Mouse (Mus musculus) MEL (cell line): ENCODE data around the gene Kdm5a. TPM values are rescaled to one million over a fixed set of nuclear protein-coding genes. Genes with fewer than 3 reads are reported as not detected.

Experiments used
- DNase-seq: peaks from one replicate; pipeline ENCODE4 v3.0.0; 2011; ENCODE audit warnings: low read depth, low spot score
- H3K27ac ChIP-seq: 2 replicates; pipeline ENCODE4 v1.5.1; 2012; ENCODE audit warnings: low read depth, mild to moderate bottlenecking, control low read depth, low read length, moderate library complexity; ENCODE audit not compliant: control insufficient read depth
- H3K27me3 ChIP-seq, 2 experiments: fragments of 150-350 bp in 1 of 2; sonication (generic) in 1 of 2; 2 replicates each; pipeline ENCODE4 v1.6.1; 2012; ENCODE audit warnings: low read length in 2 of 2, mild to moderate bottlenecking in 2 of 2, improper control_type of control experiment in 1 of 2, moderate library complexity in 1 of 2; ENCODE audit not compliant: insufficient read depth in 2 of 2, control insufficient read depth in 1 of 2
- H3K36me3 ChIP-seq, 2 experiments: 2 replicates each; pipeline ENCODE4 v1.6.1; 2012 to 2014; ENCODE audit warnings: low read length in 2 of 2, improper control_type of control experiment in 1 of 2, inconsistent platforms in 1 of 2, mild to moderate bottlenecking in 1 of 2; ENCODE audit not compliant: insufficient read depth in 2 of 2, control insufficient read depth in 1 of 2
- H3K4me1 ChIP-seq, 2 experiments: fragments of 150-350 bp in 1 of 2; sonication (generic) in 1 of 2; 2 replicates each; pipeline ENCODE4 v1.6.1; 2012; ENCODE audit warnings: low read length in 2 of 2, improper control_type of control experiment in 1 of 2, mild to moderate bottlenecking in 1 of 2; ENCODE audit not compliant: insufficient read depth in 2 of 2, control insufficient read depth in 1 of 2
- H3K4me3 ChIP-seq, 2 experiments: fragments of 150-350 bp in 1 of 2; sonication (generic) in 1 of 2; 2 replicates each; pipeline ENCODE4 v1.5.1; 2012; ENCODE audit warnings: low read depth in 2 of 2, low read length in 2 of 2, mild to moderate bottlenecking in 2 of 2, moderate library complexity in 2 of 2, control low read depth in 1 of 2, improper control_type of control experiment in 1 of 2; ENCODE audit not compliant: control insufficient read depth in 1 of 2, insufficient read depth in 1 of 2
- H3K79me2 ChIP-seq: 2 replicates; pipeline ENCODE4 v1.6.1; 2012; ENCODE audit warnings: mild to moderate bottlenecking, low read length, moderate library complexity; ENCODE audit not compliant: control insufficient read depth, poor library complexity, insufficient read depth
- H3K9ac ChIP-seq: 2 replicates; pipeline ENCODE4 v1.6.1; 2012; ENCODE audit warnings: low read depth, mild to moderate bottlenecking, control low read depth, low read length, moderate library complexity; ENCODE audit not compliant: control insufficient read depth, poor library complexity, severe bottlenecking
- H3K9me3 ChIP-seq: fragments of 150-350 bp; sonication (generic); replicated peaks from 2 replicates; pipeline ENCODE4 v1.6.1; 2012; ENCODE audit warnings: mild to moderate bottlenecking, low read length, improper control_type of control experiment, moderate library complexity; ENCODE audit not compliant: insufficient read depth
- CHD1 ChIP-seq: IDR thresholded peaks from 2 replicates; pipeline ENCODE4 v1.6.1; 2012; ENCODE audit warnings: low read depth, mild to moderate bottlenecking, inconsistent platforms, low read length, improper control_type of control experiment
- CTCF ChIP-seq, 3 experiments: IDR thresholded peaks in 2 of 3; conservative IDR thresholded peaks in 1 of 3; 2 replicates each; pipeline ENCODE4 v1.5.1; 2011 to 2012; ENCODE audit warnings: low read length in 3 of 3, low read depth in 2 of 3, mild to moderate bottlenecking in 2 of 3, improper control_type of control experiment in 1 of 3, inconsistent platforms in 1 of 3, mixed read lengths in 1 of 3, moderate library complexity in 1 of 3; ENCODE audit not compliant: control insufficient read depth in 1 of 3, insufficient read depth in 1 of 3, poor library complexity in 1 of 3, severe bottlenecking in 1 of 3
- ELF1 ChIP-seq: IDR thresholded peaks from 2 replicates; pipeline ENCODE4 v1.6.1; 2014; ENCODE audit warnings: low read depth, mild to moderate bottlenecking, inconsistent platforms, low read length, improper control_type of control experiment, moderate library complexity
- EP300 ChIP-seq, 2 experiments: IDR thresholded peaks; 2 replicates each; pipeline ENCODE4 v1.6.1; 2011; ENCODE audit warnings: improper control_type of control experiment in 2 of 2, low read length in 2 of 2, low read depth in 1 of 2, mild to moderate bottlenecking in 1 of 2
- GABPA ChIP-seq: IDR thresholded peaks from 2 replicates; pipeline ENCODE4 v1.6.1; 2012; ENCODE audit warnings: low read depth, mild to moderate bottlenecking, inconsistent platforms, low read length, improper control_type of control experiment, moderate library complexity
- GATA1 ChIP-seq: IDR thresholded peaks from 2 replicates; pipeline ENCODE4 v1.6.1; 2011; ENCODE audit warnings: low read depth, low read length, improper control_type of control experiment
- HCFC1 ChIP-seq: IDR thresholded peaks from 2 replicates; pipeline ENCODE4 v1.6.1; 2012; ENCODE audit warnings: low read depth, mild to moderate bottlenecking, inconsistent platforms, low read length, improper control_type of control experiment, moderate library complexity
- JUND ChIP-seq: IDR thresholded peaks from 2 replicates; pipeline ENCODE4 v1.6.1; 2011; ENCODE audit warnings: low read depth, mild to moderate bottlenecking, improper control_type of control experiment, low read length
- MAZ ChIP-seq: IDR thresholded peaks from 2 replicates; pipeline ENCODE4 v1.6.1; 2012; ENCODE audit warnings: low read depth, mild to moderate bottlenecking, inconsistent platforms, low read length, improper control_type of control experiment
- MEF2A ChIP-seq: IDR thresholded peaks from 2 replicates; pipeline ENCODE4 v1.6.1; 2014; ENCODE audit warnings: low read depth, mild to moderate bottlenecking, inconsistent platforms, low read length, improper control_type of control experiment; ENCODE audit not compliant: poor library complexity, insufficient replicate concordance, severe bottlenecking; ENCODE audit errors: extremely low read depth
- MXI1 ChIP-seq: IDR thresholded peaks from 2 replicates; pipeline ENCODE4 v1.6.1; 2011; ENCODE audit warnings: mild to moderate bottlenecking, low read depth, low read length, improper control_type of control experiment
- MYB ChIP-seq: IDR thresholded peaks from 2 replicates; pipeline ENCODE4 v1.6.1; 2011; ENCODE audit warnings: mild to moderate bottlenecking, low read depth, low read length, improper control_type of control experiment
- MYC ChIP-seq: IDR thresholded peaks from 2 replicates; pipeline ENCODE4 v1.6.1; 2011; ENCODE audit warnings: low read depth, mild to moderate bottlenecking, low read length, improper control_type of control experiment, moderate library complexity
- NELFE ChIP-seq: IDR thresholded peaks from 2 replicates; pipeline ENCODE4 v1.6.1; 2011; ENCODE audit warnings: low read depth, low read length, improper control_type of control experiment
- NRF1 ChIP-seq: IDR thresholded peaks from 2 replicates; pipeline ENCODE4 v1.6.1; 2014; ENCODE audit warnings: low read depth, mild to moderate bottlenecking, inconsistent platforms, low read length, improper control_type of control experiment, moderate library complexity; ENCODE audit not compliant: poor library complexity, insufficient read depth, severe bottlenecking
- POLR2A ChIP-seq, 2 experiments: IDR thresholded peaks; 2 replicates each; pipeline ENCODE4 v1.6.1; 2011 to 2012; ENCODE audit warnings: low read length in 2 of 2, mild to moderate bottlenecking in 2 of 2, control low read depth in 1 of 2, improper control_type of control experiment in 1 of 2, low read depth in 1 of 2, moderate library complexity in 1 of 2; ENCODE audit not compliant: control insufficient read depth in 1 of 2, insufficient read depth in 1 of 2, poor library complexity in 1 of 2
- POLR2AphosphoS2 ChIP-seq: IDR thresholded peaks from 2 replicates; pipeline ENCODE4 v1.6.1; 2011; ENCODE audit warnings: low read length, improper control_type of control experiment
- POLR2AphosphoS5 ChIP-seq: IDR thresholded peaks from 2 replicates; pipeline ENCODE4 v1.6.1; 2012; ENCODE audit warnings: low read depth, borderline replicate concordance, mild to moderate bottlenecking, inconsistent platforms, low read length, moderate library complexity, mixed read lengths
- RAD21 ChIP-seq: IDR thresholded peaks from 2 replicates; pipeline ENCODE4 v1.6.1; 2011; ENCODE audit warnings: mild to moderate bottlenecking, low read depth, low read length, improper control_type of control experiment
- RCOR1 ChIP-seq: IDR thresholded peaks from 2 replicates; pipeline ENCODE4 v1.6.1; 2012; ENCODE audit warnings: low read depth, mild to moderate bottlenecking, inconsistent platforms, low read length, improper control_type of control experiment
- SIN3A ChIP-seq: IDR thresholded peaks from 2 replicates; pipeline ENCODE4 v1.6.1; 2012; ENCODE audit warnings: low read length, improper control_type of control experiment, inconsistent platforms
- SMC3 ChIP-seq: IDR thresholded peaks from 2 replicates; pipeline ENCODE4 v1.6.1; 2011; ENCODE audit warnings: low read depth, low read length, improper control_type of control experiment
- TBP ChIP-seq: IDR thresholded peaks from 2 replicates; pipeline ENCODE4 v1.8.0; 2011; ENCODE audit warnings: low read depth, low read length, improper control_type of control experiment
- UBTF ChIP-seq: IDR thresholded peaks from 2 replicates; pipeline ENCODE4 v1.6.1; 2012; ENCODE audit warnings: low read depth, mild to moderate bottlenecking, inconsistent platforms, low read length, improper control_type of control experiment, moderate library complexity, borderline replicate concordance; ENCODE audit not compliant: insufficient read depth
- USF2 ChIP-seq, 2 experiments: IDR thresholded peaks; 2 replicates each; pipeline ENCODE4 v1.6.1; 2011 to 2012; ENCODE audit warnings: improper control_type of control experiment in 2 of 2, low read length in 2 of 2, borderline replicate concordance in 1 of 2, inconsistent platforms in 1 of 2, low read depth in 1 of 2, mild to moderate bottlenecking in 1 of 2; ENCODE audit not compliant: insufficient read depth in 1 of 2
- ZC3H11A ChIP-seq: IDR thresholded peaks from 2 replicates; pipeline ENCODE4 v1.6.1; 2012; ENCODE audit warnings: low read depth, mild to moderate bottlenecking, inconsistent platforms, low read length, improper control_type of control experiment
- ZKSCAN1 ChIP-seq: IDR thresholded peaks from 2 replicates; pipeline ENCODE4 v1.6.1; 2012; ENCODE audit warnings: low read depth, mild to moderate bottlenecking, inconsistent platforms, low read length, improper control_type of control experiment, moderate library complexity
- ZMIZ1 ChIP-seq: IDR thresholded peaks from 2 replicates; pipeline ENCODE4 v1.6.1; 2012; ENCODE audit warnings: low read depth, mild to moderate bottlenecking, inconsistent platforms, low read length, improper control_type of control experiment, moderate library complexity
- polyA plus RNA-seq, 2 experiments: library from polyadenylated mRNA; stranded (reverse) in 1 of 2; unstranded in 1 of 2; fragments of >175 nt in 1 of 2; fragments of >200 nt in 1 of 2; gene quantifications; 2 replicates each; pipeline versions ENCODE4 v1.2.1 to v1.2.4; 2012; ENCODE audit warnings: low replicate concordance in 2 of 2, low read depth in 1 of 2; ENCODE audit not compliant: insufficient read length in 2 of 2, insufficient read depth in 1 of 2, missing spikeins in 1 of 2
- total RNA-seq: library from RNA; depleted of rRNA; stranded (reverse); fragments of 300-350 nt; gene quantifications from 2 replicates; pipeline ENCODE4 v1.2.3, GENCODE M21; 2012

Gene Kdm5a
- total and polyA plus RNA-seq, 3 experiments: 45.7 to 303 (median 121) TPM

DNA sequence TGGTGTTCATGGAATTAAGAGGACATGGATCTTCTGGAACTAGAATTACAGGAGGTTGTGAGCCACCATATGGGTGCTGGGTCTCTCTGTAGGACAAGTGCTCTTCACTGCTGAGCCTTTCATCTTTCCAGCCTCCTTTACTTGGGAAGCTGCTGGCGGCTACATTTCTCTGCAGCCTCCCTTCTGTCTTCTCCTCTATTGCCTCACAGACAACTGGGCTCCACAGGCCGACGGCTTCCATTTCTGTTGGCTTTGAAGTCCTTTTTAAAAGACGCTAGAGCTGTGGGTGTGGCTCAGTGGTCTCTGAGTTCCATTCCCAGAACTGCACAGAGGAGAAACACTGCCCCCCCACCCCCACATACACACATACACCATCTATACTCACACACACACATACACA lies 101.5 kb downstream of the Kdm5a start:
- Histone ChIP-seq H3K79me2 (peaks cover 49% of the 10 kb centered on the region), H3K4me1 (peaks cover 25 to 44% of the 10 kb centered on the region in 2 experiments), H3K27ac (peak overlapping the region; percentile 4; the same call in 1 of the 2 replicates), H3K9ac (no peak overlapping the region; the same call in 1 of the 2 replicates), H3K4me3 (no peak overlapping the region), H3K36me3 (peaks cover 0 to 41% of the 10 kb centered on the region in 2 experiments; a peak in 2 of 4 replicates), H3K27me3 (no peaks in the 10 kb centered on the region), H3K9me3 (no peaks in the 10 kb centered on the region)
- DNase-seq: no peak
- no peak for TF ChIP-seq RAD21
- TF ChIP-seq POLR2AphosphoS5: no peak
- no peak for TF ChIP-seq POLR2AphosphoS2
- TF ChIP-seq MXI1: no peak
- no peak for TF ChIP-seq ZKSCAN1
- no peak for TF ChIP-seq CHD1
- TF ChIP-seq ZMIZ1: no peak
- no peak for TF ChIP-seq MYB
- TF ChIP-seq MAZ: no peak
- TF ChIP-seq MYC: no peak
- TF ChIP-seq ZC3H11A: no peak
- TF ChIP-seq UBTF: no peak
- no peak for TF ChIP-seq TBP

DNA sequence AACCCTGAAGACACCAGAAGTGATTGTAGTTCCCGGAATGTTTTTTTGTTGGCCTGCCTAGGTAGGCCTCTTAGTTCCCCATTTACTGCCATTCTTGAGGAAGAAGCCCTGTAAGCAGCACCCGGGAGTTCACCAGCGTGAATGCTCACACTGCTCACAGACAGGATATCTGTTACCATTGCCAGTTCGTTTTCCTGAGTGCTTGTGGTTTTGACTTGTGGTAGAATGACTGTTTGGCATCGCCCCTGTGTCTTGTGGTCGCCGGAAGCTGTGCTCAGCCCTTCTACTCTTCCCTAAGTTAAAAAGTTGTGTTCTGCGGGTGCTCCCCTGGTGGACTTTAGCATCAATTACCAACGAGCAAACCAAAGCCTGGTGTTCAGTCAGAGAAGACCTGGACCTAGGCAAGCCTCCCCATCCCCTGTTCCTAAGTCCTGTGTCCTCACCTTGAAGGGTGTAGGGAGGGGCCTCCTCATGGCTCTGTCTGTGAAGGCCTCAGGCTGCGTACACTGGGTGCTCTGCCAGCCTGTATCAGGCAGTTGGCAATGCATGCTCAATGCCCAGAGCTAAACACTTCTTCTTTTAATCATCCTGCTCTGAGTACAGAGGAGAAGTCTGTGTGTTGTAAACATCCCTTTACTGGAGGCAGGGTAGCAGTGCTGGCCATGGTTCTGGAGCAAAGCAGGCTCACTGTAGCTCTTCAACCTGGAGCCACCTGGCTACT lies 102.8 kb downstream of the Kdm5a start:
- Histone ChIP-seq H3K27me3 (no peaks in the 10 kb centered on the region), H3K79me2 (peaks cover 52% of the 10 kb centered on the region), H3K27ac (peak overlapping the region; percentile 87), H3K4me1 (peaks cover 25 to 54% of the 10 kb centered on the region in 2 experiments), H3K36me3 (peaks cover 0 to 47% of the 10 kb centered on the region in 2 experiments; a peak in 2 of 4 replicates), H3K9me3 (no peaks in the 10 kb centered on the region), H3K4me3 (peak overlapping the region; percentile 21; a peak in 3 of 4 replicates), H3K9ac (peak overlapping the region; percentile 49)
- DNase-seq: peak; percentile 92
- TF ChIP-seq SIN3A: peak; percentile 43
- peak in 1 of 2 experiments; percentile 33; a peak in 1 of 4 replicates for TF ChIP-seq POLR2A (IDR thresholded peaks at IDR 0.05; ENCODE audit: control insufficient read depth in 1 of 2, insufficient read depth in 1 of 2, low read depth in 1 of 2, low read length in 2 of 2, poor library complexity in 1 of 2)
- TF ChIP-seq MYC: peak; percentile 59; the same call in 1 of the 2 replicates
- no peak for TF ChIP-seq SMC3
- TF ChIP-seq EP300 (IDR thresholded peaks at IDR 0.05; ENCODE audit: low read depth in 1 of 2, low read length in 2 of 2): peak; percentile 62 to 85; a peak in 3 of 4 replicates
- no peak for TF ChIP-seq NELFE
- TF ChIP-seq POLR2AphosphoS2: no peak
- TF ChIP-seq GATA1: peak; percentile 18; the same call in 1 of the 2 replicates
- TF ChIP-seq ELF1: no peak
- peak; percentile 86 for TF ChIP-seq MYB
- TF ChIP-seq ZKSCAN1: no peak
- no peak for TF ChIP-seq NRF1
- TF ChIP-seq JUND: no peak
- TF ChIP-seq HCFC1: peak; percentile 24; the same call in 1 of the 2 replicates
- no peak for TF ChIP-seq ZC3H11A
- no peak for TF ChIP-seq POLR2AphosphoS5
- TF ChIP-seq CTCF (IDR thresholded peaks at IDR 0.05 in 2 of 3, conservative IDR thresholded peaks at IDR 0.05 in 1 of 3; ENCODE audit: control insufficient read depth in 1 of 3, insufficient read depth in 1 of 3, low read depth in 2 of 3, low read length in 3 of 3, poor library complexity in 1 of 3, severe bottlenecking in 1 of 3): peak in 2 of 3 experiments; percentile 15 to 38; a peak in 3 of 6 replicates
- no peak for TF ChIP-seq MEF2A
- TF ChIP-seq TBP: peak; percentile 64; the same call in 1 of the 2 replicates
- no peak for TF ChIP-seq GABPA
- TF ChIP-seq RCOR1: peak; percentile 40
- no peak for TF ChIP-seq MAZ
- no peak for TF ChIP-seq USF2 (IDR thresholded peaks at IDR 0.05; ENCODE audit: borderline replicate concordance in 1 of 2, insufficient read depth in 1 of 2, low read depth in 1 of 2, low read length in 2 of 2)
